Mouse (Mus musculus): ENCODE results near the gene Yipf1. TPM values are rescaled to one million over a fixed set of nuclear protein-coding genes. Genes with fewer than 3 reads are reported as not detected.
"Not testable (repeated sequence)": the region's sequence is repeated elsewhere in the genome, so short reads cannot be mapped to it uniquely, and the experiment has no call there.

The Yipf1 gene
- polyA plus RNA-seq, 1 experiment from 2014 or later = 53.4 TPM

- H3K27me3 ChIP-seq; H3K27ac ChIP-seq; H3K4me2 ChIP-seq; H3K9me3 ChIP-seq; H3K4me1 ChIP-seq; H3K9ac ChIP-seq; H3K4me3 ChIP-seq; ATAC-seq (ENCODE audit: insufficient number of reproducible peaks, insufficient read depth, low FRiP score, low TSS enrichment, low read depth): not testable (repeated sequence)
- 87% methylated on average over 8 of the region's 8 CpGs for WGBS
- H3K36me3 ChIP-seq = peaks cover 31% of the 10 kb centered on the region
Measured at GRCm38 (mm10) chr4:107357172-107357571, 43.0 kb downstream of the Yipf1 start.

GRCm38 (mm10) chr4:107358460-107358859 is 44.3 kb downstream of the Yipf1 start:
- WGBS = 89% methylated on average over 3 of the region's 3 CpGs
- H3K4me1 ChIP-seq = 0 out of 2 replicates have a peak, but pooled peaks cover 3% of the 10 kb centered on the region
- H3K9ac ChIP-seq = no peak overlapping the region
- H3K4me2 ChIP-seq = no peak overlapping the region
- no peak overlapping the region for H3K4me3 ChIP-seq
- no peak overlapping the region for H3K27ac ChIP-seq
- peaks cover 29% of the 10 kb centered on the region for H3K36me3 ChIP-seq
- no peaks in the 10 kb centered on the region for H3K9me3 ChIP-seq
- no peak for ATAC-seq (ENCODE audit: insufficient number of reproducible peaks, insufficient read depth, low FRiP score, low TSS enrichment, low read depth)
- H3K27me3 ChIP-seq = no peaks in the 10 kb centered on the region

GRCm38 (mm10) chr4:107360457-107361145 is 46.4 kb downstream of the Yipf1 start:
- Histone ChIP-seq H3K9me3 (no peaks in the 10 kb centered on the region), H3K4me1 (no peaks in the 10 kb centered on the region), H3K9ac (no peak overlapping the region), H3K4me2 (no peak overlapping the region), H3K4me3 (no peak overlapping the region), H3K27ac (no peak overlapping the region), H3K36me3 (peaks cover 16% of the 10 kb centered on the region), H3K27me3 (no peaks in the 10 kb centered on the region)
- 81% methylated on average over 7 of the region's 7 CpGs for WGBS
- no peak for ATAC-seq (ENCODE audit: insufficient number of reproducible peaks, insufficient read depth, low FRiP score, low TSS enrichment, low read depth)

- WGBS = 77% methylated on average over 4 of the region's 4 CpGs
- Histone ChIP-seq H3K4me2 (no peak overlapping the region), H3K36me3 (peaks cover 16% of the 10 kb centered on the region), H3K27ac (no peak overlapping the region), H3K4me3 (no peak overlapping the region), H3K9ac (no peak overlapping the region), H3K27me3 (no peaks in the 10 kb centered on the region), H3K4me1 (no peaks in the 10 kb centered on the region), H3K9me3 (no peaks in the 10 kb centered on the region)
- ATAC-seq (ENCODE audit: insufficient number of reproducible peaks, insufficient read depth, low FRiP score, low TSS enrichment, low read depth) = no peak
Measured at GRCm38 (mm10) chr4:107362755-107363154, 48.6 kb downstream of the Yipf1 start.

- peaks cover 12% of the 10 kb centered on the region for H3K36me3 ChIP-seq
- no peak overlapping the region for H3K4me3 ChIP-seq
- no peak for ATAC-seq (ENCODE audit: insufficient number of reproducible peaks, insufficient read depth, low FRiP score, low TSS enrichment, low read depth)
- no peaks in the 10 kb centered on the region for H3K27me3 ChIP-seq
- H3K27ac ChIP-seq = no peak overlapping the region
- H3K9me3 ChIP-seq = no peaks in the 10 kb centered on the region
- 75% methylated on average over 6 of the region's 6 CpGs for WGBS
- H3K4me1 ChIP-seq = peaks cover 4% of the 10 kb centered on the region
- H3K4me2 ChIP-seq = no peak overlapping the region
- no peak overlapping the region for H3K9ac ChIP-seq
Measured at GRCm38 (mm10) chr4:107363573-107363972, 49.4 kb downstream of the Yipf1 start.

- Histone ChIP-seq H3K36me3 (peaks cover 9% of the 10 kb centered on the region), H3K27me3 (no peaks in the 10 kb centered on the region), H3K4me3 (no peak overlapping the region), H3K9ac (no peak overlapping the region), H3K27ac (no peak overlapping the region), H3K9me3 (no peaks in the 10 kb centered on the region), H3K4me1 (peaks cover 10% of the 10 kb centered on the region), H3K4me2 (no peak overlapping the region)
- no peak for ATAC-seq (ENCODE audit: insufficient number of reproducible peaks, insufficient read depth, low FRiP score, low TSS enrichment, low read depth)
- WGBS = 88% methylated on average over 5 of the region's 5 CpGs
Measured at GRCm38 (mm10) chr4:107364190-107364639, 50.1 kb downstream of the Yipf1 start.

GRCm38 (mm10) chr4:107366408-107366807 is 52.2 kb downstream of the Yipf1 start:
- H3K4me3 ChIP-seq; H3K27ac ChIP-seq; ATAC-seq (ENCODE audit: insufficient number of reproducible peaks, insufficient read depth, low FRiP score, low TSS enrichment, low read depth); H3K4me2 ChIP-seq; H3K9ac ChIP-seq; H3K27me3 ChIP-seq; H3K9me3 ChIP-seq: not testable (repeated sequence)
- Histone ChIP-seq H3K36me3 (peaks cover 15% of the 10 kb centered on the region), H3K4me1 (peaks cover 11% of the 10 kb centered on the region)

- under 1% methylated on average over 51 of the region's 51 CpGs for WGBS
- H3K36me3 ChIP-seq = peaks cover 24% of the 10 kb centered on the region
- H3K27me3 ChIP-seq = no peaks in the 10 kb centered on the region
- peak within 1 kb of the TSS; percentile 81 for H3K4me2 ChIP-seq
- H3K9ac ChIP-seq = peak within 1 kb of the TSS; percentile 87
- H3K9me3 ChIP-seq = no peaks in the 10 kb centered on the region
- peaks cover 11% of the 10 kb centered on the region for H3K4me1 ChIP-seq
- peak; percentile 94 for ATAC-seq (ENCODE audit: insufficient number of reproducible peaks, insufficient read depth, low FRiP score, low TSS enrichment, low read depth)
- H3K27ac ChIP-seq = peak within 1 kb of the TSS; percentile 84
- H3K4me3 ChIP-seq = peak within 1 kb of the TSS; percentile 77
Measured at GRCm38 (mm10) chr4:107367567-107368314, 53.6 kb downstream of the Yipf1 start, which contains the start of gene Ndc1. Gene Ndc1, plus strand, starts transcription at chr4:107367784.

GRCm38 (mm10) chr4:107372304-107372703 is 58.1 kb downstream of the Yipf1 start:
- no peak overlapping the region for H3K4me2 ChIP-seq
- peaks cover 11% of the 10 kb centered on the region for H3K4me1 ChIP-seq
- no peak overlapping the region for H3K9ac ChIP-seq
- peaks cover 67% of the 10 kb centered on the region for H3K36me3 ChIP-seq
- ATAC-seq (ENCODE audit: insufficient number of reproducible peaks, insufficient read depth, low FRiP score, low TSS enrichment, low read depth) = no peak
- no peaks in the 10 kb centered on the region for H3K27me3 ChIP-seq
- H3K9me3 ChIP-seq = no peaks in the 10 kb centered on the region
- 72% methylated on average over 2 of the region's 2 CpGs for WGBS
- no peak overlapping the region for H3K27ac ChIP-seq
- H3K4me3 ChIP-seq = no peak overlapping the region

- Histone ChIP-seq H3K4me1 (no peaks in the 10 kb centered on the region; the same call in 1 of the 2 replicates), H3K4me2 (no peak overlapping the region), H3K36me3 (peaks cover 77% of the 10 kb centered on the region), H3K4me3 (no peak overlapping the region), H3K27ac (no peak overlapping the region), H3K9me3 (no peaks in the 10 kb centered on the region), H3K27me3 (no peaks in the 10 kb centered on the region), H3K9ac (no peak overlapping the region)
- ATAC-seq (ENCODE audit: insufficient number of reproducible peaks, insufficient read depth, low FRiP score, low TSS enrichment, low read depth) = no peak
- WGBS = 74% methylated on average over 4 of the region's 4 CpGs
Measured at GRCm38 (mm10) chr4:107374677-107375076, 60.5 kb downstream of the Yipf1 start.

- WGBS = 86% methylated on average over 6 of the region's 6 CpGs
- Histone ChIP-seq H3K9ac (no peak overlapping the region), H3K4me2 (no peak overlapping the region), H3K9me3 (no peaks in the 10 kb centered on the region), H3K4me3 (no peak overlapping the region), H3K27me3 (no peaks in the 10 kb centered on the region), H3K36me3 (peaks cover 73% of the 10 kb centered on the region), H3K27ac (no peak overlapping the region), H3K4me1 (no peaks in the 10 kb centered on the region)
- ATAC-seq (ENCODE audit: insufficient number of reproducible peaks, insufficient read depth, low FRiP score, low TSS enrichment, low read depth) = no peak
Measured at GRCm38 (mm10) chr4:107378954-107379353, 64.8 kb downstream of the Yipf1 start.

- no peak overlapping the region for H3K4me2 ChIP-seq
- H3K36me3 ChIP-seq = peaks cover 70% of the 10 kb centered on the region
- WGBS = 82% methylated on average over 7 of the region's 7 CpGs
Measured at GRCm38 (mm10) chr4:107380871-107381270, 66.7 kb downstream of the Yipf1 start.

More at GRCm38 (mm10) chr4:107380871-107381270, 66.7 kb downstream of the Yipf1 start:
- Histone ChIP-seq H3K9me3 (no peaks in the 10 kb centered on the region), H3K4me3 (no peak overlapping the region), H3K4me1 (no peaks in the 10 kb centered on the region), H3K27me3 (no peaks in the 10 kb centered on the region), H3K9ac (no peak overlapping the region), H3K27ac (no peak overlapping the region)
- ATAC-seq (ENCODE audit: insufficient number of reproducible peaks, insufficient read depth, low FRiP score, low TSS enrichment, low read depth) = no peak

Measured in embryonic facial prominence, embryonic 13.5 days (tissue).